Comparison of ENCODE assay signal across 9 mouse cellular contexts in genomic region chr15:97498375-97498774, GRCm38 (mm10).
DNase-seq lines count a peak whose midpoint lies in the region; ATAC-seq and TF ChIP-seq lines count a peak whose summit lies in the region.
"Had no signal": no experiment of that assay in that cellular context is flagged by ENCODE, and none has a peak within 500 bp of the region (broad histone marks: within the 10 kb centered on the region; RNA-seq: fewer than 3 reads in every experiment).

No protein-coding gene starts in this region.

- peak; percentile 18; the same call in 1 of the 2 replicates for TF ChIP-seq CTCF in intestine, postnatal 0 days (IDR thresholded peaks at IDR 0.05; ENCODE audit: low read depth)
- peak; percentile 53 for TF ChIP-seq CTCF in liver, postnatal 0 days (IDR thresholded peaks at IDR 0.05; ENCODE audit: low read depth)

- DNase-seq in CD8-positive naive resting alpha-beta T cell, adult 2 months (ENCODE audit: low read depth in 2 of 2, low spot score in 2 of 2) = peak; percentile 68 to 77
- peak; percentile 36 for DNase-seq in liver, postnatal 0 days
- peak; percentile 51 to 69 for DNase-seq in spleen, postnatal 4 days (ENCODE audit: low spot score in 2 of 2)
- no peak for DNase-seq in left cerebral cortex, postnatal 10 days (ENCODE audit: extremely low spot score in 1 of 2, low spot score in 2 of 2)
- DNase-seq in urinary bladder, postnatal 10 days (ENCODE audit: low spot score) = no peak
- DNase-seq: right cerebral cortex, postnatal 25 days had no signal

- no peak overlapping the region for H3K27ac ChIP-seq in intestine, postnatal 0 days (ENCODE audit: low read depth, low read length)
- H3K27ac ChIP-seq in intestine, embryonic 15.5 days = no peak overlapping the region
- H3K27ac ChIP-seq in liver, postnatal 0 days (ENCODE audit: low read depth) = no peak overlapping the region
- no peak overlapping the region for H3K27ac ChIP-seq in midbrain, embryonic 16.5 days (ENCODE audit: low read length)

- intact Hi-C loops in left cerebral cortex, postnatal 10 days (cut with DNase I) = no loop called here

- H3K9me3 ChIP-seq in intestine, postnatal 0 days (ENCODE audit: control insufficient read depth) = peaks cover 4% of the 10 kb centered on the region; the same call in 1 of the 2 replicates
- H3K9me3 ChIP-seq in intestine, embryonic 15.5 days = 0 out of 2 replicates have a peak, but pooled peaks cover 3% of the 10 kb centered on the region
- 0 out of 2 replicates have a peak, but pooled peaks cover 2% of the 10 kb centered on the region for H3K9me3 ChIP-seq in liver, postnatal 0 days (ENCODE audit: low read length)
- no peaks in the 10 kb centered on the region for H3K9me3 ChIP-seq in midbrain, embryonic 16.5 days (replicated peaks; ENCODE audit: control insufficient read depth, low read length, poor library complexity, severe bottlenecking)

- H3K36me3 ChIP-seq in intestine, postnatal 0 days (ENCODE audit: control insufficient read depth, insufficient read depth) = no peaks in the 10 kb centered on the region
- H3K36me3 ChIP-seq in intestine, embryonic 15.5 days = no peaks in the 10 kb centered on the region
- H3K36me3 ChIP-seq in liver, postnatal 0 days (replicated peaks; ENCODE audit: insufficient read depth, low read length) = no peaks in the 10 kb centered on the region
- no peaks in the 10 kb centered on the region for H3K36me3 ChIP-seq in midbrain, embryonic 16.5 days (ENCODE audit: control insufficient read depth, insufficient read depth, low read length)

- no peaks in the 10 kb centered on the region for H3K27me3 ChIP-seq in intestine, postnatal 0 days (replicated peaks; ENCODE audit: control insufficient read depth, insufficient read depth, low read length)
- H3K27me3 ChIP-seq in intestine, embryonic 15.5 days (replicated peaks) = no peaks in the 10 kb centered on the region
- no peaks in the 10 kb centered on the region for H3K27me3 ChIP-seq in liver, postnatal 0 days (ENCODE audit: insufficient read depth, low read length)
- no peaks in the 10 kb centered on the region for H3K27me3 ChIP-seq in midbrain, embryonic 16.5 days (ENCODE audit: control insufficient read depth, insufficient read depth, low read depth, low read length)

- H3K4me1 ChIP-seq in intestine, postnatal 0 days (replicated peaks; ENCODE audit: control insufficient read depth, insufficient read depth, low read length) = no peaks in the 10 kb centered on the region
- H3K4me1 ChIP-seq in intestine, embryonic 15.5 days (replicated peaks) = no peaks in the 10 kb centered on the region
- no peaks in the 10 kb centered on the region for H3K4me1 ChIP-seq in liver, postnatal 0 days (ENCODE audit: insufficient read depth)
- H3K4me1 ChIP-seq in midbrain, embryonic 16.5 days (ENCODE audit: control insufficient read depth, insufficient read depth, low read length) = no peaks in the 10 kb centered on the region

- no peak overlapping the region for H3K4me2 ChIP-seq in intestine, postnatal 0 days (replicated peaks; ENCODE audit: low read depth)
- H3K4me2 ChIP-seq in intestine, embryonic 15.5 days (replicated peaks) = no peak overlapping the region
- no peak overlapping the region for H3K4me2 ChIP-seq in liver, postnatal 0 days (ENCODE audit: low read depth, low read length)
- H3K4me2 ChIP-seq in midbrain, embryonic 16.5 days (ENCODE audit: low read length) = no peak overlapping the region

- H3K9ac ChIP-seq in intestine, postnatal 0 days (ENCODE audit: low read depth, low read length) = no peak overlapping the region
- no peak overlapping the region for H3K9ac ChIP-seq in intestine, embryonic 15.5 days
- no peak overlapping the region for H3K9ac ChIP-seq in liver, postnatal 0 days (replicated peaks)
- no peak overlapping the region for H3K9ac ChIP-seq in midbrain, embryonic 16.5 days (ENCODE audit: low read depth, low read length)

- H3K4me3 ChIP-seq in intestine, postnatal 0 days (ENCODE audit: low read depth, low read length) = no peak overlapping the region
- no peak overlapping the region for H3K4me3 ChIP-seq in intestine, embryonic 15.5 days (replicated peaks)
- no peak overlapping the region for H3K4me3 ChIP-seq in liver, postnatal 0 days (ENCODE audit: low read depth, low read length)
- H3K4me3 ChIP-seq in midbrain, embryonic 16.5 days (ENCODE audit: low read depth, low read length) = no peak overlapping the region

- ATAC-seq in intestine, postnatal 0 days = no peak
- no peak for ATAC-seq in intestine, embryonic 15.5 days
- no peak for ATAC-seq in liver, postnatal 0 days
- no peak for ATAC-seq in midbrain, embryonic 16.5 days

- no peak for TF ChIP-seq EP300 in liver, postnatal 0 days (IDR thresholded peaks at IDR 0.05; ENCODE audit: low read depth)

- WGBS in intestine, postnatal 0 days = 87% methylated on average over 3 of the region's 3 CpGs
- WGBS in intestine, embryonic 15.5 days = 94% methylated on average over 3 of the region's 3 CpGs
- WGBS in liver, postnatal 0 days (ENCODE audit: insufficient replicate concordance) = 74% methylated on average over 3 of the region's 3 CpGs
- WGBS in midbrain, embryonic 16.5 days = 82% methylated on average over 3 of the region's 3 CpGs

Comparison
In these comparisons a context has a peak if more than half of its experiments do, and no peak if none do; other contexts are left out.
1. DNase-seq: peak in CD8-positive naive resting alpha-beta T cell, adult 2 months (2 of 2), liver, postnatal 0 days (single experiment) and spleen, postnatal 4 days (2 of 2); none in left cerebral cortex, postnatal 10 days (0 of 2) and urinary bladder, postnatal 10 days (single experiment).